Mouse (Mus musculus) liver, adult 2 months (tissue): ENCODE data around the gene Tcam1. TPM values are rescaled to one million over a fixed set of nuclear protein-coding genes. Genes with fewer than 3 reads are reported as not detected.

Experiments
- DNase-seq: peaks from one replicate; pipeline ENCODE4 v3.0.0-alpha.2; 2011; ENCODE audit warnings: low read depth, low spot score; ENCODE audit errors: extremely low read depth
- H3K27ac ChIP-seq: fragments of 200-500 bp; replicated peaks from 2 replicates; pipeline ENCODE4 v1.5.1; 2012; ENCODE audit warnings: low read depth, mild to moderate bottlenecking, control low read depth, inconsistent platforms, low read length; ENCODE audit not compliant: insufficient read depth
- H3K27me3 ChIP-seq: fragments of 200-500 bp; 2 replicates; pipeline ENCODE4 v1.6.1; 2012; ENCODE audit warnings: mild to moderate bottlenecking, moderate library complexity, low read length, inconsistent platforms; ENCODE audit not compliant: control insufficient read depth, insufficient read depth
- H3K36me3 ChIP-seq: fragments of 200-500 bp; 2 replicates; pipeline ENCODE4 v1.6.1; 2012; ENCODE audit warnings: low read length, inconsistent platforms; ENCODE audit not compliant: control insufficient read depth, insufficient read depth
- H3K4me1 ChIP-seq: fragments of 200-500 bp; 2 replicates; pipeline ENCODE4 v1.6.1; 2011; ENCODE audit warnings: low read length; ENCODE audit not compliant: control insufficient read depth, insufficient read depth
- H3K4me3 ChIP-seq: fragments of 200-500 bp; 2 replicates; pipeline ENCODE4 v1.5.1; 2011; ENCODE audit warnings: low read depth, mild to moderate bottlenecking, control low read depth, low read length, moderate library complexity; ENCODE audit not compliant: insufficient read depth
- H3K79me2 ChIP-seq: fragments of 200-500 bp; 2 replicates; pipeline ENCODE4 v1.6.1; 2012; ENCODE audit warnings: inconsistent platforms, mild to moderate bottlenecking, low read length, moderate library complexity; ENCODE audit not compliant: control insufficient read depth, insufficient read depth
- H3K9ac ChIP-seq: fragments of 200-500 bp; 2 replicates; pipeline ENCODE4 v1.6.1; 2012; ENCODE audit warnings: low read depth, mild to moderate bottlenecking, control low read depth, inconsistent platforms, low read length
- CTCF ChIP-seq: fragments of 200-500 bp; IDR thresholded peaks from 2 replicates; pipeline ENCODE4 v1.5.1; 2011; ENCODE audit warnings: low read depth, low read length, control low read depth
- POLR2A ChIP-seq: fragments of 200-500 bp; IDR thresholded peaks from 2 replicates; pipeline ENCODE4 v1.6.1; 2011; ENCODE audit warnings: low read length, control low read depth; ENCODE audit not compliant: insufficient read depth; ENCODE audit errors: extremely low read depth
- WGBS: fragments of 180-500 bp; shearing (Covaris S2); methylation state at CpG from one replicate; pipeline ENCODE4 v1.1.7; 2018; 5-methylcytosine and 5-hydroxymethylcytosine counted together
- polyA plus RNA-seq: library from polyadenylated mRNA; depleted of rRNA; stranded (reverse); fragments of >200 nt; gene quantifications from 2 replicates; pipeline ENCODE4 v1.2.3, GENCODE M21; 2012; rRNA removed
- total RNA-seq: library from RNA; depleted of rRNA; stranded (reverse); fragments of >200 nt; gene quantifications from 2 replicates; pipeline ENCODE4 v1.2.3, GENCODE M21; 2014; rRNA removed

The Tcam1 gene
- total and polyA plus RNA-seq, 2 experiments = not detected

DNA sequence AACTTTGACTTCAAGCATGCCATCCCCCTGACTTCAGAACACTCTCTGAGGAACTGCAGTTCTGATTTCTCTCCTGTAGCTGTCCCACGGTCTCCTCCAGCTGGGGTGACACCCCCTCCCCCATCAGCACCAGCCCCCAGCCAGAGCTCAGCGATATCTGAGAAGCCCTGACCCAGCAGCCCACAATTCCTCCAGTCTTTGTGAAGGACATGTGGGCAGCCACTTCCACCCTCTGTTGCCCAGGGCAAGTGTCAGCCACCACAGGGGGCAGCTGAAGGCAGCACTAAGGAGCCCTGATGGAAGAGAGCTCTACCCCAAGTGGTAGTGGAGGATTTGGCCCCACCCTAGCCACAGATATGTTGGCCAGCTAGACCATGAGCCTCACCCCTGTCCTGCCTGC, 57.6 kb downstream of the Tcam1 start:
- Histone ChIP-seq H3K9ac (no peak overlapping the region), H3K79me2 (no peaks in the 10 kb centered on the region), H3K27ac (no peak overlapping the region), H3K27me3 (no peaks in the 10 kb centered on the region), H3K4me1 (no peaks in the 10 kb centered on the region), H3K36me3 (no peaks in the 10 kb centered on the region), H3K4me3 (no peak overlapping the region)
- TF ChIP-seq CTCF (no peak), POLR2A (no peak)
- WGBS = 28% methylated on average over 2 of the region's 2 CpGs
- no peak for DNase-seq

DNA sequence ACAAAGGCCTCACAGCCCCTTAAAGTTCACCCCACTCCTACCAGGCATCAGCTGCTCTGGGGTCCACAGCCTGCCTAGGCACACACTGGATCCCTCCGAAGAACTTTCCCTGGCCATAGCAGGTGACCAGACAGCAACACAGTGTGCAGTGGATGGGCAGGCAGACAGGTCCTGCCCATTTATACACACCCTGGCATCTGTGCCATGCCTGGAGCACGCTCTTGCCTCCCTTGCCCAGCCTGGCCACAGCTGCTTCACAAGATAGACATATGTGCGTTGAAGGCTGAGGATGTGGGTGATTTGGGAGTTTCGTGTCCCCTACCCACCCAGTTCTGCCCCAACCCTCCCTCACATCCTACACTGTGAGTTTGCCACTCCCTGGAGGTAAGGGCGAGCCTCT, 61.6 kb downstream of the Tcam1 start:
- no peaks in the 10 kb centered on the region for H3K4me1 ChIP-seq
- WGBS = 87% methylated on average over 5 of the region's 5 CpGs
- no peak for TF ChIP-seq POLR2A
- TF ChIP-seq CTCF = no peak

More for the DNA sequence above, 61.6 kb downstream of the Tcam1 start:
- Histone ChIP-seq H3K27ac (no peak overlapping the region), H3K36me3 (no peaks in the 10 kb centered on the region), H3K27me3 (no peaks in the 10 kb centered on the region), H3K9ac (no peak overlapping the region), H3K4me3 (no peak overlapping the region), H3K79me2 (no peaks in the 10 kb centered on the region)
- no peak for DNase-seq

Other genes starting within 250 kb of the Tcam1 start
- 17.1 and 24.0 TPM in 2 replicates for gene Dcaf7, start 239.8 kb upstream of the Tcam1 start, total RNA-seq
- gene Dcaf7, start 239.8 kb upstream of the Tcam1 start, polyA plus RNA-seq = 15.9 and 18.3 TPM in 2 replicates
- gene Taco1, start 210.6 kb upstream of the Tcam1 start, total RNA-seq = 31.3 and 33.7 TPM in 2 replicates
- gene Taco1, start 210.6 kb upstream of the Tcam1 start, polyA plus RNA-seq = 19.1 and 20.0 TPM in 2 replicates
- gene Map3k3, start 192.1 kb upstream of the Tcam1 start, total RNA-seq = 12.3 and 14.9 TPM in 2 replicates
- gene Map3k3, start 192.1 kb upstream of the Tcam1 start, polyA plus RNA-seq = 7.6 and 9.7 TPM in 2 replicates
- gene Gm10840, start 115.8 kb upstream of the Tcam1 start, total RNA-seq = not detected in 2 replicates
- not detected in 2 replicates for gene Gm10840, start 115.8 kb upstream of the Tcam1 start, polyA plus RNA-seq
- 9.4 and 9.7 TPM in 2 replicates for gene Limd2, start 115.8 kb upstream of the Tcam1 start, total RNA-seq
- gene Limd2, start 115.8 kb upstream of the Tcam1 start, polyA plus RNA-seq = 21.8 and 26.3 TPM in 2 replicates
- 1.8 and 2.8 TPM in 2 replicates for gene Strada, start 74.5 kb upstream of the Tcam1 start, total RNA-seq
- gene Strada, start 74.5 kb upstream of the Tcam1 start, polyA plus RNA-seq = 3.1 and 3.9 TPM in 2 replicates
- gene Ccdc47, start 60.3 kb upstream of the Tcam1 start, total RNA-seq = 42.6 and 48.9 TPM in 2 replicates
- gene Ccdc47, start 60.3 kb upstream of the Tcam1 start, polyA plus RNA-seq = 12.8 and 16.9 TPM in 2 replicates
- gene Ddx42, start 59.7 kb upstream of the Tcam1 start, total RNA-seq = 16.0 and 19.7 TPM in 2 replicates
- gene Ddx42, start 59.7 kb upstream of the Tcam1 start, polyA plus RNA-seq = 4.8 and 5.1 TPM in 2 replicates
- 19.7 and 20.7 TPM in 2 replicates for gene Ftsj3, start 20.6 kb upstream of the Tcam1 start, total RNA-seq
- 8.8 and 13.8 TPM in 2 replicates for gene Ftsj3, start 20.6 kb upstream of the Tcam1 start, polyA plus RNA-seq
- gene Psmc5, start 20.5 kb upstream of the Tcam1 start, total RNA-seq = 60.3 and 65.2 TPM in 2 replicates
- gene Psmc5, start 20.5 kb upstream of the Tcam1 start, polyA plus RNA-seq = 37.7 and 43.2 TPM in 2 replicates
- 70.1 and 70.3 TPM in 2 replicates for gene Smarcd2, start 3.7 kb upstream of the Tcam1 start, total RNA-seq
- gene Smarcd2, start 3.7 kb upstream of the Tcam1 start, polyA plus RNA-seq = 67.3 and 84.8 TPM in 2 replicates
- not detected in 2 replicates for gene Gh, start 25.2 kb downstream of the Tcam1 start, total RNA-seq
- not detected in 2 replicates for gene Gh, start 25.2 kb downstream of the Tcam1 start, polyA plus RNA-seq
- 2.1 and 4.6 TPM in 2 replicates for gene Cd79b, start 38.1 kb downstream of the Tcam1 start, total RNA-seq
- gene Cd79b, start 38.1 kb downstream of the Tcam1 start, polyA plus RNA-seq = 1.4 and 3.8 TPM in 2 replicates
- gene Scn4a, start 76.6 kb downstream of the Tcam1 start, total RNA-seq = 0.09 and 0.13 TPM in 2 replicates
- gene Scn4a, start 76.6 kb downstream of the Tcam1 start, polyA plus RNA-seq = 0.02 TPM in 2 replicates
- gene Prr29, start 88.8 kb downstream of the Tcam1 start, total RNA-seq = not detected in 2 replicates
- gene Prr29, start 88.8 kb downstream of the Tcam1 start, polyA plus RNA-seq = 0.17 TPM in 1 of 2 replicates, not detected in the other
- gene Icam2, start 111.4 kb downstream of the Tcam1 start, total RNA-seq = 5.3 and 6.7 TPM in 2 replicates
- gene Icam2, start 111.4 kb downstream of the Tcam1 start, polyA plus RNA-seq = 5.0 and 5.4 TPM in 2 replicates
- gene Ern1, start 211.2 kb downstream of the Tcam1 start, total RNA-seq = 18.2 and 24.1 TPM in 2 replicates
- gene Ern1, start 211.2 kb downstream of the Tcam1 start, polyA plus RNA-seq = 36.3 and 52.8 TPM in 2 replicates